Mouse (Mus musculus) neural tube, embryonic 15.5 days (tissue): ENCODE results near the gene Pik3ip1. TPM values are rescaled to one million over a fixed set of nuclear protein-coding genes. Genes with fewer than 3 reads are reported as not detected.

ENCODE experiments used
- ATAC-seq: fragments of 200-750 bp; cut with Nextera tagmentation; 2 replicates; pipeline ENCODE4 v1.8.0; 2017; ENCODE audit warnings: mild to moderate bottlenecking, moderate TSS enrichment, moderate library complexity; ENCODE audit not compliant: low FRiP score
- H3K27ac ChIP-seq: fragments of 300-500 bp; sonication (generic); replicated peaks from 2 replicates; pipeline ENCODE4 v1.5.1; 2015; ENCODE audit warnings: mild to moderate bottlenecking, inconsistent platforms
- H3K27me3 ChIP-seq: fragments of 300-500 bp; sonication (generic); replicated peaks from 2 replicates; pipeline ENCODE4 v1.6.1; 2015; ENCODE audit warnings: inconsistent platforms
- H3K36me3 ChIP-seq: fragments of 300-500 bp; sonication (generic); 2 replicates; pipeline ENCODE4 v1.6.1; 2015; ENCODE audit warnings: inconsistent platforms
- H3K4me1 ChIP-seq: fragments of 300-500 bp; sonication (generic); 2 replicates; pipeline ENCODE4 v1.6.1; 2015; ENCODE audit warnings: inconsistent platforms
- H3K4me2 ChIP-seq: fragments of 300-500 bp; sonication (generic); 2 replicates; pipeline ENCODE4 v1.6.1; 2015; ENCODE audit warnings: inconsistent platforms, mild to moderate bottlenecking, moderate library complexity
- H3K4me3 ChIP-seq: fragments of 300-500 bp; sonication (generic); replicated peaks from 2 replicates; pipeline ENCODE4 v1.5.1; 2015; ENCODE audit warnings: mild to moderate bottlenecking, inconsistent platforms
- H3K9ac ChIP-seq: fragments of 300-500 bp; sonication (generic); replicated peaks from 2 replicates; pipeline ENCODE4 v1.6.1; 2015; ENCODE audit warnings: mild to moderate bottlenecking, inconsistent platforms
- H3K9me3 ChIP-seq: fragments of 300-500 bp; sonication (generic); replicated peaks from 2 replicates; pipeline ENCODE4 v1.6.1; 2016; ENCODE audit warnings: inconsistent platforms
- WGBS: fragments of 180-500 bp; shearing (Covaris S2); methylation state at CpG from one replicate; pipeline ENCODE4 v1.1.7; 2015; ENCODE audit warnings: mixed read lengths; 5-methylcytosine and 5-hydroxymethylcytosine counted together
- polyA plus RNA-seq: library from polyadenylated mRNA; unstranded; fragments of >200 nt; fragmentation: Nextera tagmentation; extraction: Ambion mirVana; gene quantifications from 2 replicates; pipeline ENCODE4 v1.2.1, GENCODE M21; 2015

Gene Pik3ip1
- polyA plus RNA-seq, 1 experiment from 2014 or later, result 28.7 TPM

DNA sequence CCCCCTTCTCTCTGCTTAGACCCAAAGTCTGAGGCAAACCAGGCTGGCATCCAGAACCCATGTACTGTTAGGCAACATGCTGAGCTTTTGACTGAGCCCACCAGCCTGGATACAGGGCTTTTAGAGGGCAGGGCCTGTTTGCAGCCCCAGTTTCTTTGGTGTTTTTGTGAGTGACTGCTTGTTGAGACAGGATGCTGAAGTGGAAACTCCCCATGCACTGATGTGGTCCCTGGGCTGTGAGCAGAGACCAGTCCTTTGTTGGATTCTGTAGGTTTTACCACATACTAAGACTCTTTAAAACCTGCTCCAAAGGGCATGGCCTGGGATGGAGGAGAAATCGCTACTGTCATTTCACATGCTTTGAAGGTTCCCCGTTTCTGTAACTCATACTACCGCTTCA is 14.7 kb downstream of the Pik3ip1 start:
- no peak overlapping the region for H3K4me3 ChIP-seq
- H3K27me3 ChIP-seq, result no peaks in the 10 kb centered on the region
- 88% methylated on average over 3 of the region's 3 CpGs for WGBS
- peaks cover 75% of the 10 kb centered on the region for H3K36me3 ChIP-seq
- peaks cover 8% of the 10 kb centered on the region for H3K4me1 ChIP-seq
- H3K4me2 ChIP-seq, result no peak overlapping the region
- H3K9me3 ChIP-seq, result no peaks in the 10 kb centered on the region
- H3K9ac ChIP-seq, result no peak overlapping the region
- H3K27ac ChIP-seq, result no peak overlapping the region
- ATAC-seq, result no peak

DNA sequence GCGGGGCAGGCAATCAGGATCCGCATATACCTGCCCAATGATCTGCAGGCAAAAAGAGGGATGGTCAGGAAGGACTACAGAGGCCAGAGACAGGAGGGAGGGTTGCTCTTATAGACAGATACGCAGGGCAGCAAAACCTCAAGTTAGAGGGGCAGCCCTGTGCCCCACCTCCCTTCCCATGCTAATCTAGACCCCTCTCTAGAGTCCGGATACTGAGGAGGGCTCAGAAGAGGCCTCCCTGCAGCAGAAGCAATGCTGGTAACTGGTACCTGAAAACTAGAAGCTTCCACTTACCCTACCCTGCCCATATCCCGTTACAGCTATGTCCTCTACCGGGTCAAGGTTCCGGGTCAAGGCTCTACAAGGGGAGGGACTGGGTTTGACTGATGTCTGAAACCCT is 16.1 kb downstream of the Pik3ip1 start:
- 93% methylated on average over 7 of the region's 7 CpGs for WGBS
- Histone ChIP-seq H3K27me3 (no peaks in the 10 kb centered on the region), H3K4me1 (peaks cover 8% of the 10 kb centered on the region), H3K9me3 (no peaks in the 10 kb centered on the region), H3K27ac (no peak overlapping the region), H3K4me2 (no peak overlapping the region), H3K4me3 (no peak overlapping the region), H3K9ac (no peak overlapping the region), H3K36me3 (peaks cover 82% of the 10 kb centered on the region)
- no peak for ATAC-seq

DNA sequence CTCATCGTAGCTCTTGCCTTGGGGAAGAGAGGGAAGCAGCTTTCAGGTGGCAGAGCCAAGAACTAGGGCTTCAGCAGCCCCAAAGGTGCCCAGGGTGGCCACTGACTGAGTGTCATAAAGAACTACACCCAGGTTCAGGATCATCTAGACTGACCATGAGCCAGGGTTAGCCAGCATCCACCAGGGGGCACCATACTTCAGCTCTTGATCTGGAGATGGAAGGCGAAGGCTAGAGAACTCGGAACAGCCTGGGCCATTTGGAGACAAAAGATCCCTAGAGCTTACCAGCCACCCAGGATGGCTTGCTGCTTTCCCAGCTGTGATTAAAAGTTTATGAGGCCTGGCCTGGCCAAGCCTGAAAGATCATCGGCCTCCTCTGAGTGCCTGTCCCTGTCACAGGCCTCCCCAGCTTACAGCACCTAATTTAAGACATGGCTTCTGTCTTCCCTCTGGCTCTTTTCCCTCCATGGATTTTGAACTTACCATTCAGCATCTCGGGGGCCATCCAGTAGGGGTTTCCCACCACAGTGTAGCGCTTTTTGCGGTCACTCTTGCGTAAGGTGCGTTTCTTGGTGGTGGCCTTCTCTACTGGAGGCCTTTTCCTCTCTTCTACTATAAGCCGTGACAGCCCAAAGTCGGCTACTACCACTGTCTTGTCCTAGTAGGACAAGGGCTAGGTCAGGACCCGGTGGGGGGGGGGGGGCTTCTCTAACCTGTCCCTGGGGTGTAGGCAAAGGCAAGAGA is 17.1 kb downstream of the Pik3ip1 start:
- H3K36me3 ChIP-seq, result peaks cover 81% of the 10 kb centered on the region
- H3K27ac ChIP-seq, result peak overlapping the region; percentile 37; the same call in 1 of the 2 replicates

GRCm38 (mm10) chr11:3347835-3348195 is 17.6 kb downstream of the Pik3ip1 start:
- no peaks in the 10 kb centered on the region for H3K27me3 ChIP-seq
- peaks cover 8% of the 10 kb centered on the region for H3K4me1 ChIP-seq
- H3K27ac ChIP-seq, result no peak overlapping the region
- ATAC-seq, result no peak
- no peak overlapping the region for H3K4me3 ChIP-seq
- no peaks in the 10 kb centered on the region for H3K9me3 ChIP-seq
- H3K4me2 ChIP-seq, result no peak overlapping the region
- peaks cover 81% of the 10 kb centered on the region for H3K36me3 ChIP-seq
- no peak overlapping the region for H3K9ac ChIP-seq

More for the DNA sequence above, 17.1 kb downstream of the Pik3ip1 start:
- no peak overlapping the region for H3K9ac ChIP-seq
- no peaks in the 10 kb centered on the region for H3K9me3 ChIP-seq
- no peak overlapping the region for H3K4me2 ChIP-seq
- peak; percentile 60; the same call in 1 of the 2 replicates for ATAC-seq
- H3K4me3 ChIP-seq, result no peak overlapping the region
- no peaks in the 10 kb centered on the region for H3K27me3 ChIP-seq
- WGBS, result 53% methylated on average over 12 of the region's 12 CpGs
- peaks cover 8% of the 10 kb centered on the region for H3K4me1 ChIP-seq

DNA sequence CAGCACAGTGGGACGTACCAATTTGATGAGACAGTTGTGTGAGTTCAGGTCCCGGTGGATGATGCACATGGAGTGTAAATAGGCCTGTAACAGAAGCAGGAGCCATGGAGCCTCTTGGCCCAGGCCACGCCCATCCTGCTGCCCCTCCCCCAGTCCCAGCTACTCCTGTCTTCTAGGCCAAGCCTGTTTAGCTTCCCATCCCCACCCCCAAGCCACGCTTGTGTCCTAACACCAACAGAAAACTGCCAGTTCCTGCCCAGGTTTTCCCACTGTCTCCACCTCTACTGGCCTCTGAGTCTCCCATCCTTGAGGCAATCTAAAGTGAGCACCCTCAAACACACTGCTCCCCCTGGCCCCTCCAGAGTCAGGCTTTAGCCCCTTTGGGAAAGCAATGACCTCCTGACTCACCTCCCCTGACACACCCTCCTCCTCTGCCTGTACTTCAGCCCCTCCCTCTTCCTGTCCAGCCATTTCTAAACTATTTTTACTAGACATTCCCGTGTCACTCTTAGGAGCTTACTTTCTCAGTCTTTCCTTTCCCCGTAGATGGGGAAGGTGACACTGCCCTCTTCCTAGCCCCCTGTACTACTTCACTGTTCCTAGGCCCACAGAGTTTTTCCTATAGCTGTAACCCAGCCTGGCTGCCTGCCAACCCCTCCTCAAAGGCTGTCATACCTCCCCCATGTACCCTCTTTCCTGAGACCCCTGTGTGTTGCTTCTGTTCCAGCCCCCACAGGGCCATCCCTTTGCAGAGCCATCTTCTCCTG is 18.6 kb downstream of the Pik3ip1 start:
- WGBS, result 43% methylated on average over 6 of the region's 6 CpGs
- H3K9me3 ChIP-seq, result no peaks in the 10 kb centered on the region
- no peak overlapping the region for H3K4me3 ChIP-seq
- no peak for ATAC-seq
- no peak overlapping the region for H3K9ac ChIP-seq
- H3K4me1 ChIP-seq, result peaks cover 8% of the 10 kb centered on the region
- no peaks in the 10 kb centered on the region for H3K27me3 ChIP-seq
- no peak overlapping the region for H3K27ac ChIP-seq
- no peak overlapping the region for H3K4me2 ChIP-seq
- peaks cover 81% of the 10 kb centered on the region for H3K36me3 ChIP-seq

DNA sequence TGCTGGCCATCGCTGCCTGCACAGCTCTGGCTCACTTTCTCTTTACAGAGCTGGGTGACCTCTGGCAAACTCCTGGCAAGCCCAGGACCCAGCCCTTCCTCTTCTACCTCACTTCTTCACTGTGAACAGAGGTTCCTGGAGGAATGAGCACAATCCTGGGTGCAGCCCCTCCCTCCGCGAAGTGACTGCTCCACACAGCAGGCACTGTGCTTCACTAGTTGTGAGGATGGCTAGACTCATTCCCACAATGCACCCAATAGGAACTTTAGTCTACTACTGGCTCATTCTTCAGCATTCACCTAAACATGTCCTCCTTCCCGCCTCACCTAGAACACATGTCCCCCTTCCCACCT is 19.1 kb downstream of the Pik3ip1 start:
- Histone ChIP-seq H3K9me3 (no peaks in the 10 kb centered on the region), H3K9ac (no peak overlapping the region), H3K4me1 (peaks cover 8% of the 10 kb centered on the region), H3K4me3 (no peak overlapping the region), H3K27me3 (no peaks in the 10 kb centered on the region), H3K36me3 (peaks cover 81% of the 10 kb centered on the region), H3K4me2 (no peak overlapping the region), H3K27ac (no peak overlapping the region)
- 85% methylated on average over 4 of the region's 4 CpGs for WGBS
- no peak for ATAC-seq

GRCm38 (mm10) chr11:3352131-3352530 is 21.9 kb downstream of the Pik3ip1 start:
- Histone ChIP-seq H3K27me3 (no peaks in the 10 kb centered on the region), H3K9ac (no peak overlapping the region), H3K27ac (no peak overlapping the region), H3K36me3 (peaks cover 77% of the 10 kb centered on the region), H3K4me3 (no peak overlapping the region), H3K9me3 (no peaks in the 10 kb centered on the region), H3K4me1 (peaks cover 8% of the 10 kb centered on the region), H3K4me2 (no peak overlapping the region)
- no peak for ATAC-seq
- 93% methylated on average over 9 of the region's 9 CpGs for WGBS

DNA sequence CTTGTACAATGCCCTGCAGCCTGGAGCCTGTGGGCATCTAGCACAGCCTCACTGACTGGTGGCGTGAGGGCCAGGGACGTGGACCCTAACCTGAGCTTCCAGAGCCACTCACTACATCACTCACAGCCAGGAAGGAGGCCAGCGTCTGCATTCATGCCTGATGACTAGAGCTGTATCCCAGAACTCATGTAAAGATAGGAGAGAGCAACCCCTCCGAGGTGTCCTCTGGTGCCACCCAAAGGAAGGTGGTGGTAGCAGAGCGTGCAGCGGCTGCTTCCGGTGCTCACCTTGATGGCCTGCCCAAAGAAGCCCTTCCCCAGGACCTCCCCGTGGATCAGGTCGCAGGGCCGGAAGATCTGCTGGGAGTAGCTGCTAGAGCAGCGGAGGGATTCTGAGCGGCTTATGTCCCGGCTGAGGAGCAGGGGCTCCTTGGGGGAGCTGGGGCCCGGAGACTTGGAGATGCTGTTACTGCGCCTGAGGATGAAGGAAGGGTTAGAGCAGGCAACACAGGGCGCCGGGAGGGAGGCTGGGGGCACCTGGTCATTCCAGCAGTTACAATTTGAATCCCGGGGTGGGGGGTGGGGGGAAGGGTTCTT is 22.9 kb downstream of the Pik3ip1 start:
- Histone ChIP-seq H3K9me3 (no peaks in the 10 kb centered on the region), H3K36me3 (peaks cover 78% of the 10 kb centered on the region), H3K27ac (no peak overlapping the region), H3K27me3 (no peaks in the 10 kb centered on the region), H3K9ac (no peak overlapping the region), H3K4me1 (0 out of 2 replicates have a peak, but pooled peaks cover 3% of the 10 kb centered on the region), H3K4me2 (no peak overlapping the region), H3K4me3 (no peak overlapping the region)
- WGBS, result 64% methylated on average over 18 of the region's 18 CpGs
- no peak for ATAC-seq

DNA sequence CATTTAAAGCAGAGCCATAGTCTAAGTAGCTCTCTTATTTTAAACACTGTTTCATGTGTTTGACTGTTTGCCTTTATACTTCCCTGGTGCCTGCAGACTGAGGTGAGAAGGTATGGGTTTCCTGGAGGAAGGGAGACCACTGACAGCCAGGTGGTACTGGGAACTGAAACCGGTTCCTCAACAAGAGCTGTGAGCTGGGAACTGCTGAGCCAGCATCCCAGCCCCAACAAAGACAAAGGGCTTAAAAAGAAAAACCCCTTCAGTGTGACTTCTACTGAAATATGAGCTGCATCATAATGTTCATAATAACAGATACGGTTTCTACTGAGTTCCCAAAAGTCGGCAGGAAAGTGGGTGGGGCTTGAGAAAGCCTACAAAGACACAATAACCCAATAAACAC is 32.7 kb downstream of the Pik3ip1 start:
- H3K4me2 ChIP-seq, result no peak overlapping the region
- H3K36me3 ChIP-seq, result peaks cover 28% of the 10 kb centered on the region
- H3K27me3 ChIP-seq, result no peaks in the 10 kb centered on the region
- WGBS, result 85% methylated on average over 3 of the region's 3 CpGs
- no peaks in the 10 kb centered on the region for H3K9me3 ChIP-seq
- H3K4me1 ChIP-seq, result 0 out of 2 replicates have a peak, but pooled peaks cover 10% of the 10 kb centered on the region
- ATAC-seq, result no peak
- no peak overlapping the region for H3K9ac ChIP-seq
- no peak overlapping the region for H3K4me3 ChIP-seq
- no peak overlapping the region for H3K27ac ChIP-seq

DNA sequence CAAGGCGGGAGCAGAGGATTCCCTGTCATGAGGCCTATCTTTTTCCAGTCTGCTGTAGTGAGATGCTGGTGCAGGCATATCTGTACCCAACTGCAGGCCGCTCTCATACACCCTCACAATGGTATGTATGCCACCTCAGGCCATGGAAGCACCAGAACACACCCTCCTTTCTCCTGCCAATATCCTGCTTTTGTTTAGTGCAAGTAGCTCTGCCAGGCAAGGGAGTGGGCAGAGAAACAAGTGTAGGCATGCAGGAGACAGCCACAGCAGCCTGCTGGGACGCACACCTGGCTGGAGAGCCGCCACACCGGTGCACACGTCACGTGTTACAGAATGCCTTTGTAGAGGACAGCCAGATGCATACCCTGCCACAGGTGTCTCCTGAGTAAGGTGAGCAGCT is 36.2 kb downstream of the Pik3ip1 start:
- H3K4me2 ChIP-seq, result no peak overlapping the region
- no peaks in the 10 kb centered on the region for H3K27me3 ChIP-seq
- H3K27ac ChIP-seq, result no peak overlapping the region
- H3K9me3 ChIP-seq, result no peaks in the 10 kb centered on the region
- peaks cover 3% of the 10 kb centered on the region; the same call in 1 of the 2 replicates for H3K36me3 ChIP-seq
- no peak overlapping the region for H3K9ac ChIP-seq
- ATAC-seq, result no peak
- peaks cover 42% of the 10 kb centered on the region for H3K4me1 ChIP-seq
- 88% methylated on average over 7 of the region's 7 CpGs for WGBS
- no peak overlapping the region for H3K4me3 ChIP-seq

DNA sequence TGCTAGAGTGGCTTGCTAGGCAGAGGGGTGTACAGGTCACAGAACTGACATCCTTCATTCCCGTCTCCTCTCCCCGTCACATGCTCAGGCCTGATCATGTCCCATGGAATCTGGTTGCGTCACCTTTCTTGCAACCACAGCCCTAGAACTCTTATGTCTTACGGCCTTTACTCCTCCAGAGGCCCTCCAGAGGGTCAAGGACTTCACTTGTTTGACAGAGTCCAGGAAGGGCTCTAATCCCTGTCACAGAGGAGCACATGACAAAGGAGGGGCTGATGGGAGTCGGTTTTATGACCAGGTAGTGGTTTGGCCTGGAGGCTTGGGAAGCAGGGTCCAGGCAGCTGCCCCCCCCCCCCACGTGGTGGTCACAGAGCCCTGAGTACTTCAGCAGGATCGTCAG is 38.8 kb downstream of the Pik3ip1 start:
- H3K27ac ChIP-seq, result no peak overlapping the region
- no peaks in the 10 kb centered on the region for H3K9me3 ChIP-seq
- peaks cover 57% of the 10 kb centered on the region for H3K4me1 ChIP-seq
- H3K9ac ChIP-seq, result no peak overlapping the region
- no peak for ATAC-seq
- no peaks in the 10 kb centered on the region for H3K27me3 ChIP-seq
- WGBS, result 53% methylated on average over 7 of the region's 7 CpGs
- H3K4me3 ChIP-seq, result 0 out of 2 replicates have a peak overlapping the region, but pooled peaks have one; percentile 69
- H3K36me3 ChIP-seq, result no peaks in the 10 kb centered on the region
- H3K4me2 ChIP-seq, result peak overlapping the region; percentile 71

DNA sequence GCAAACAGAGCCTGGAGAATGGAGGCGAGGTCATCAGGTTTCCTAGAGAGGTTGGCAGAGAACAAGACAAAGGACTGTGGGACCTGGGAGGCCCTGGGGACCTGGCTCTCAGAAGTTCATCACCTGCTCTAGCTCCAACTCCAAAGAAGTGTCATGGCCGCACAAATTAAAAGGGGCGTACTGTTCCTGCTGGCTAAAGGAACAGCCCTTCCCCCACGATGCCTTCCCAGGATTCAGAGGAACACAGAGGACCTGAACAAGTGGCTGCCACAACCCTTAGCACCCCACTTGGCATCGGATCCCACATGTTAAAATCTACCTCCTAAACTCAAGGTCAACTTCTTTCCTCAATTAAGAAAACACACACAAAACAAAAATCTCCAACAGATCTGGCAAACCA is 39.2 kb downstream of the Pik3ip1 start:
- Histone ChIP-seq H3K9ac (no peak overlapping the region), H3K27ac (no peak overlapping the region)
- WGBS, result 70% methylated on average over 5 of the region's 5 CpGs

More for the DNA sequence above, 39.2 kb downstream of the Pik3ip1 start:
- Histone ChIP-seq H3K4me3 (peak overlapping the region; percentile 69; the same call in 1 of the 2 replicates), H3K4me1 (peaks cover 62% of the 10 kb centered on the region), H3K27me3 (no peaks in the 10 kb centered on the region), H3K4me2 (peak overlapping the region; percentile 71), H3K9me3 (no peaks in the 10 kb centered on the region), H3K36me3 (no peaks in the 10 kb centered on the region)
- ATAC-seq, result no peak
